Mouse (Mus musculus) cerebellum, adult 2 months (tissue): ENCODE measurements around the gene Rbm25.

Experiments used
- CTCF ChIP-seq: fragments of 200-500 bp; IDR thresholded peaks from 2 replicates; pipeline ENCODE4 v1.5.1; 2011; ENCODE audit warnings: low read depth, mild to moderate bottlenecking, control low read depth, low read length, moderate library complexity, borderline replicate concordance; ENCODE audit not compliant: insufficient read depth
- POLR2A ChIP-seq: fragments of 200-500 bp; IDR thresholded peaks from 2 replicates; pipeline ENCODE4 v1.6.1; 2011; ENCODE audit warnings: low read length, control low read depth, borderline replicate concordance; ENCODE audit not compliant: insufficient read depth

GRCm38 (mm10) chr12:83582106-83582505 is 48.9 kb upstream of the Rbm25 start:
- TF ChIP-seq CTCF, result no peak
- no peak for TF ChIP-seq POLR2A
